Mouse (Mus musculus) cerebellum, adult 2 months (tissue): Measurements from ENCODE around the gene Hoxa9.

Experiments used
- CTCF ChIP-seq: fragments of 200-500 bp; IDR thresholded peaks from 2 replicates; pipeline ENCODE4 v1.5.1; 2011; ENCODE audit warnings: low read depth, mild to moderate bottlenecking, control low read depth, low read length, moderate library complexity, borderline replicate concordance; ENCODE audit not compliant: insufficient read depth
- POLR2A ChIP-seq: fragments of 200-500 bp; IDR thresholded peaks from 2 replicates; pipeline ENCODE4 v1.6.1; 2011; ENCODE audit warnings: low read length, control low read depth, borderline replicate concordance; ENCODE audit not compliant: insufficient read depth

DNA sequence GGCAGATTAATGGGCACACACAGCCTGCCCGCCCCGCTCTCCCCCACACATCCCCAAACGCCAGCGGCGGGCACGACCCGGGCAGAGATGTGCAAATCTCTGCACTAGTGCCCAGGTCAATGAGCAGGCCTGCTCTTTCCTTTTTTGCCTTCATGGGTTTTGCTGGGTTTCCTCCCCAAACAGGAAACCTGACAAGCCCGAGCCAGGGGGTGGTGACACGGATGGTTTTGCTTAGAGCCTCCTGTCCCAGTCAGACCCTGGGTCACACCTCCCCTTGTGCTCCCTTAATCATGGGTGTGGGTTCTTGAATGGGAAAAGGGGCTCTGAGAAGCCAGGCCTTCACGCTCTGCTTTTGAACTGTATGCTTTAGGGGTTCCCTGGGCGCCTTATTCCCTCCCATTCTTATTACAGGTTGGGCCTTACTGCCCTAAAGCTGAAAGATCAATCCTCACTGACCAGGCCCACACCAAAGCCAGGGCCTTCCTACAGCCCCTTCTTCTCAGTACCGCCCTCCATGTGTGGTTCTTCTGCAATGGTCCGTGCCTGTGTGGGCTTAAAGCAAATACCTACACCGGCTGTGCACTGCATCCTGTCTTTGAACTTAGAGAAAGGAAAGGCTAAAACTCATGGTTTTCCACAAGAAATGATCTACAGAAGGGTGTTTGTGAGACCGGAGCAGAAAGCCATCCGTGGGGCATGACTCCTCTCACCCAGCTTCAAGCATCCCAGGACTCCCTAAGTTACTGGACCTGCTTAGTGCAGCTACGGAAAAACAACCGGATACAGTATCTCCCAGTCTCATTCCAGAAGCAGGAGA lies 21.8 kb downstream of the Hoxa9 start:
- TF ChIP-seq CTCF (no peak), POLR2A (no peak)
